Mouse (Mus musculus): ENCODE results near the gene Rreb1.

The Rreb1 gene

DNA sequence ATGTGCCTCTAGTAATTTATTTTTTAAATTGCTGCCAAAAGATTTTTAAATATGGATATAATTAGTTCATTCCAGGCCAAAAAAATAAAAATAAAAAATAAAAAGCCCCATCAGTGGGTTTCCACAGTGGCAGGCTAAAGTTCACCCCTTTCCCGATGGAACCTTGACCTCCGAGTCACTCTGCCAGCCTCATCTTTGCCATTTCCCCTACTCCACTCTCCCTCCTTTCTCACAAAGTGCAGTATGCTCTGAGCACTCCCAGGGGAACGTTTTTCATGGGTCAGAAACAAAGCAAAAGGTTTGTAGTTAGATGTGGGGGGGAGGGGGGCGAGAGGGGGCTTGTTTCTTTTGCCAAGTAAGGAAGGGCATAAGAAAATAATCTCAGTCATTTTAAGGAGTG is 98.6 kb downstream of the Rreb1 start:
- no peak for DNase-seq (ENCODE audit: low spot score)

DNA sequence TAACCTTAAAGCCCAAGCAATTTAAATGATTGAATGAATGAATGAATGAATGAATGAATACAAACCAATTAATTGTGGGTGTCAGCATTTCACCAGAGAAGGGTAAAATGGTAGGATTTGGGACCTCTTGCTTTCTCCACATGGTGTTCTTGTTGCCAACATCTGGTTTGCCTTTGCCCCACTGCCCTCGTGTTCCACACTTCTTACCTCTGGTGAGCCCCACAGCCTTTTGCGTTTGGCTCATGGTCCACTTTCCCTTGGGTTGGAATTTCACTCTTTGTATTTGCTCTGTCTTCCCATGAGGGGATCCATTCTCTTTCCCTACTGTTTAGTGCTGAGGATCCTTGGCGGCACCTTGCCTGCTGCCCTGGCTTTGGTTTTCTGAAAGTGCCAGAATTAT is 99.0 kb downstream of the Rreb1 start:
- DNase-seq (ENCODE audit: low spot score) = no peak

DNA sequence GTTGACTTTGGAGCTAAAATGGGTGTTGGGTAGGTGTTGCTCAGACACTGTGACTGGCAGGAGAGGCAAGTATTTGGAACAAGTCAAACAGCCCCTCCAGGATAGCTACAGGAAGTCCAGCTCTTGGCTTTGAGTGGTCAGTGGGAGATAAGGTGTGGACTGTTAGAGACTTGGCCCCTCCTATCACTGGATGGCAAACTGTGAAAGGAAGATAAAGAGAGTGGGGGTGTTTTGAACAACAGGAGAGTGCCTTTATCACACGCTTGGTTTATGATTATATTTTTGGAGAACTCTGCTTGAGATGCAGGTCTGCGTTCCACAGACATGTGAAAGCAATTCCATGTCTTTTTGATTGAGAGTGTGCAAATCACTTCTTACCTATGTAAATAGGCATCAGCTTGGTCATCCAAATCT is 100.7 kb downstream of the Rreb1 start:
- no peak for DNase-seq (ENCODE audit: low spot score)

- DNase-seq (ENCODE audit: low spot score) = no peak
Observed at GRCm38 (mm10) chr13:37879556-37879955, 101.4 kb downstream of the Rreb1 start.

DNA sequence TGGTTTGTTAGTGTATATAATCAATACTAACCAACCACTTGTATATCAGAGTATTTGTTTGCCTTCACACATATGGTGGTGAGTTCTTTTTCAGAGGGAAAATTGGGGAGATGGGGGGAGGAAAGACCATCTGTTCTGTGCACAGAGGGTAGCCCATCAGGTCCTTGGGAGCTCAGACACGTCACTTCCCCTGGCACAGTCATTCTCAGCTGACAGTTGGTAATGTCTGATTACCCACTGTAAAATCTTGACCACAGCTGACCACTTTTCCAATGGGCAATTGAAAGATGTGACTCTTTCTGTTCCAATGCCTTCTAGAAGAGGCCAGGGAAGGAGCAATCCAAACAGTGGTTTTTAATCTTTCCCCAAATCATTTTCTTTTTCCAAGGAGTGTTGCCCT is 101.8 kb downstream of the Rreb1 start:
- no peak for DNase-seq (ENCODE audit: low spot score)

DNA sequence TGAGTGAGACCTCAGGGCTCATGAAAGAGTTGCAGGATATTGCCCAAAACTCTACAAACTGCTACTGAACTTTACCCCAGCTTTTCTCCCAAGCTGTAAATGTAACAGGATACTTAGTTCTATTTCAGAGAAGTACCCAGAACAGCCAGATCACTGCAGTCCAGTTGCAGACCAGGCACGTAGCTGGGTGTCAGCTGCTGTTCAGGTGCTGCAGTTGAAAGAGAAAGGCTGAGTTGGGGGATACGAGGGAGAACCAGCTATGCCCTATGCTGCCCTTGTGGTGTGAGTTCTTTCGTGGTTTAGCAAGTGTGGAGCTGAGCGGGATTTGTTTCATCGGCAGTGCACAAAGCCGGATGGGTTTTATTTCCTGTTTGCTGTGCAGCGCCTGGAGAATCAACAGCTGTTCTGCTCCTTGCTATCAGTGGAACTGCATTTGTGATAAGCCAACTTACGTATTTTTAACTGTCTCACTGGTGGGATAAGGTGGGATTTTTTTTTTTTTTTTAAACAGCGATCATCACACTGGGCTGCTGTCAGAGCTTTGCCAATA is 102.5 kb downstream of the Rreb1 start:
- no peak for DNase-seq (ENCODE audit: low spot score)

DNA sequence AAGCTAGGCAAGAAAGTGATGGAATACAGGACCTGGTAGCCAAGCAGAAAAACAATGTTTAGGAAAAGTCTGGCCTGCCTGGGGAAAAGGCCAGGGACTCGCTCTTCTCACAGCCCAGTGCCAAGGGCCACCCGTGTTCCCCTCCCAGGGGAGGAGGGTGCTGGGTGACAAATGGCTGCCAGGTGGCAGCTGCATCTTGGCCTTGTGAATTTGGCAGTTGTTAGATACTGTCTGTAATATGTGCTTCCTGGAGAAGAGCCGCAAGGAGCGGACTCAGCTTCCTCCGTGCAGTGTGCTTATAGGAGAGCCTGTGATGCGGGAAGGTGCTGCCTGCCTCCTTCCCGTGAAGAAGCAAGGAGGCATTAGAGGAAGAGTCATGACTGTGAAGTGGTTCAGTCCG is 104.3 kb downstream of the Rreb1 start:
- DNase-seq (ENCODE audit: low spot score) = no peak

GRCm38 (mm10) chr13:37883008-37883407 is 104.8 kb downstream of the Rreb1 start:
- DNase-seq (ENCODE audit: low spot score) = no peak

GRCm38 (mm10) chr13:37885392-37885791 is 107.2 kb downstream of the Rreb1 start:
- no peak for DNase-seq (ENCODE audit: low spot score)

DNA sequence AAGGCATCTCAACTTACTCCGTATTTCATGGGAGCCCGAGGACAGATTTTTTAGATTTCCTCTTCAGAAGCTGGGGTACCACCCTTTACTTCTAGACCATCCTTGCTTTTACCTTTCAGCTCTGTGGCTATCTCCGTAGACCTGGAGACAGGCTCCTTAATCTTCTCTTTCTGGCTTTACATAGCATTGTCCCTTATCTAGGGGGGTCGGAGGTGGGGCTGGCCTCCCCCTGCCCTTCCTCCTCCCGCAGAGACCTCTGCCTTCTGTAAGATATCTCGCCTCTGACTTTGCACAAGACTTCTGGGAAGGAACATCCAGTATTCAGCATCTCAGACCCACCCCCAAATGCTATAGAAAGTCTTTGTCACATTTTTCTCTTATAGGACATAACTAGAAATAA is 107.8 kb downstream of the Rreb1 start:
- no peak for DNase-seq (ENCODE audit: low spot score)

- no peak for DNase-seq (ENCODE audit: low spot score)
Observed at GRCm38 (mm10) chr13:37894756-37895155, 116.6 kb downstream of the Rreb1 start.

- no peak for DNase-seq (ENCODE audit: low spot score)
Observed at GRCm38 (mm10) chr13:37895564-37896254, 117.5 kb downstream of the Rreb1 start.

DNA sequence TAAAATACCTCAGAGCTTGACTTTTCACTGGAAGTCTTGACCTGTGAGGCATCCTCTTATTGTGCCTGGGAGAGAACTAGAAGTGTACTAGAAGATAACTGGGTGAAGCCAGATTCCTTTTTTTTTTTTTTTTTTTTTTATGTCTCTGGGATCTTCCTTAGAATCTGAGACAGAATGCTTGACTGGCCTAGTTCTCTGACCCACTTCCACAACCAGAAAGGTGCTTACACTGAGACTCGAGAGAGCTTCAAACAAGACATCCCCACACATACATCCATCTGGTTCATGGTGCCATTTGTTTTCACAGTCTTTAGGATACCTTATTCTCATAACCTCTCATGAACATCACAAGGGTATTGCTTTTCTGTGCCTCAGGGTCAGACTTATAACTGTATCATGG is 118.2 kb downstream of the Rreb1 start:
- DNase-seq (ENCODE audit: low spot score) = no peak

DNA sequence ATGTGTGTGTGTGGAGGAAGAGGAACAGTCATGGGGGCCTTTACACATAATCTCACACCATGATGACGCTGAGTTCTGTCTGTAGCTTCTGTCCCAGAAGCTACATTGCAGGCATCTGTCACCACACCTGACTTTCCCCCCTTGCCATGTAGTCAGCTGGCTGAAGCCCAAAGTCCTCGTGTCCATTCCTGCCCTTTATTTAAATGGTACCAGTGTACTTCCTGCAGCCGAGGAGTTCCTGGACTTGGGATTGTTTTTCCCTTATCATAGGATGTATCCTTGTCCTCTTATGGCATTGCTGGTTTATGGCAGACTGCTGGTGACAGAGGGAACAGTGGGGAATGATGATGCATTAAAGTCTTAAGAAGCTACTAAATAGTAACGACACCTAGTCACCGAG is 120.6 kb downstream of the Rreb1 start:
- no peak for DNase-seq (ENCODE audit: low spot score)

GRCm38 (mm10) chr13:37903036-37903435 is 124.8 kb downstream of the Rreb1 start:
- no peak for DNase-seq (ENCODE audit: low spot score)

DNA sequence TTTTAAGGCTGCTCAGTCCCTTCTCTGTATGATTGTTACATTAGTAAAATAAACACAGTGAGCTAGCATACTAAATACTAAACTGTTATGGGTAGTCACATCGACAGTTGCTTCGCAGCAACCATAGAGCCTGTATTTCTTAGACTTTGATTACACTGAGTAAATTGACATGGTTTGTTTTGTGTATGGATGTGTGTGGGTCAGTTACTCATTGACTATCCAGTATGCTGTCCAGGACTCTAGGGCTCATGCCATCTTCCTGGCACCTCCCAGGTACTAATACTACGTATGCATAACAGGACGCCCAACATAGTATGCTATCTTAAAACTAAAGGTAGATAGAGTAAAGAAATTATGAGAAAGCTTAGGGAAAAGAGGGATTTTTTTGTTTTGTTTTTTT is 125.3 kb downstream of the Rreb1 start:
- DNase-seq (ENCODE audit: low spot score) = no peak

DNA sequence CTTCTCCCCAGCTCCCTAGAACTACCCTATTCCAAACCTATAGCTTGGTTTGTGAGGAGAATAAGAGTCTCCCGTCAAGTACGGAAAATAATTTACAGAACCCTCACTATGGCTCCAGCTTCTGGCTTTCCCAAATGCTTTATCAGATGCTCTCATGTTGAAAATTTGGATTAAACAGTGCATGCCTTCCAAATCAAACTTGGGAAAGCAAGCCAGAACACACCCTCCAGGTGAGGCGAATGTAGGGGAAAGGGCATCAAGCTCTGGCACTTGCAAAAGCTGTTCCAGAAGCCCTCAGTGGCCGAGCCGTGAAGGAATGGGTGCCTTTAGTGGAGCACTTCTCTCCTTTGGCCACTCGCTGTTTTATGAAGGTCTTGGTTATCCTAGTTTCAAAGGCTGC is 126.2 kb downstream of the Rreb1 start:
- no peak for DNase-seq (ENCODE audit: low spot score)

DNA sequence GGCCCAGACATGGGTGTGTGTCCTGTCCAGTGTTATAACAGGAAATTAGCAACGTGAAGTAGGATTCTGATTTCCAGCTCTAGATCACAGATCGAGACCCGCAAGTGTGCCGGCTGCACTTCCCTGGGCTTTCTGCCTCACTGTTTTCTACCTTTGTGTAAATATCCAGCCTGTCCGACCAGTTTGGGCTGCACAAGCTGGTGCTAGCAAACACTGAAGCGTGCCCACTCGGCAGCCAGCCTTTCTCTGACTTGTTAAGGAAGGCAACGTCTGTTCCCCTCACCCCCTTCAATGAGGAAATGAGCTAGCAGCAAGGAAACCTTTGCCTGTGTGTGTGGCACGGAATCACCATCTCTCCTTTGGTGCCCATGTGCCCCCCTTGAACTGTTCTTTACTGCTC is 129.9 kb downstream of the Rreb1 start:
- DNase-seq (ENCODE audit: low spot score) = no peak

DNA sequence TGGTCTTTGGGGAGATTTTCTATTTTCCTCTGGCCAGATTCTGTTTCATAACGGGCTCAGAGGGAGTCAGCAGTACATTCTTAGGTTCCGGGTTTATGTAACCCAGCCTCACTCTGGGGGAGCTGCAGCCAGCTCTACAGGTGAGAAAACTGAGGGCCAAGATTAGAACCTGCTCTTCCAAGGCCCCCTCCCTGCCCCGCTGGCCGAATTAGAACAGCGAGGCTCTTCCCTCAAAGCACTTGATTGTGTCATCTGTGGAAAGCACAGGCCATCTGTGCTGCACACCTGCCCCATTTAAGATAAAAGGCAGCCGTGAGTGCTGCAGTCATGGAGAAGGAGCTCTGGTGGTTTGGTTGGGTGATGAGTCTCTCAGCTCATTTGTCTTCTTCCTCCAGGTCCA is 130.3 kb downstream of the Rreb1 start:
- no peak for DNase-seq (ENCODE audit: low spot score)

- DNase-seq (ENCODE audit: low spot score) = no peak
Observed at GRCm38 (mm10) chr13:37909225-37909624, 131.0 kb downstream of the Rreb1 start.

- no peak for DNase-seq (ENCODE audit: low spot score)
Observed at GRCm38 (mm10) chr13:37912011-37912410, 133.8 kb downstream of the Rreb1 start.

DNA sequence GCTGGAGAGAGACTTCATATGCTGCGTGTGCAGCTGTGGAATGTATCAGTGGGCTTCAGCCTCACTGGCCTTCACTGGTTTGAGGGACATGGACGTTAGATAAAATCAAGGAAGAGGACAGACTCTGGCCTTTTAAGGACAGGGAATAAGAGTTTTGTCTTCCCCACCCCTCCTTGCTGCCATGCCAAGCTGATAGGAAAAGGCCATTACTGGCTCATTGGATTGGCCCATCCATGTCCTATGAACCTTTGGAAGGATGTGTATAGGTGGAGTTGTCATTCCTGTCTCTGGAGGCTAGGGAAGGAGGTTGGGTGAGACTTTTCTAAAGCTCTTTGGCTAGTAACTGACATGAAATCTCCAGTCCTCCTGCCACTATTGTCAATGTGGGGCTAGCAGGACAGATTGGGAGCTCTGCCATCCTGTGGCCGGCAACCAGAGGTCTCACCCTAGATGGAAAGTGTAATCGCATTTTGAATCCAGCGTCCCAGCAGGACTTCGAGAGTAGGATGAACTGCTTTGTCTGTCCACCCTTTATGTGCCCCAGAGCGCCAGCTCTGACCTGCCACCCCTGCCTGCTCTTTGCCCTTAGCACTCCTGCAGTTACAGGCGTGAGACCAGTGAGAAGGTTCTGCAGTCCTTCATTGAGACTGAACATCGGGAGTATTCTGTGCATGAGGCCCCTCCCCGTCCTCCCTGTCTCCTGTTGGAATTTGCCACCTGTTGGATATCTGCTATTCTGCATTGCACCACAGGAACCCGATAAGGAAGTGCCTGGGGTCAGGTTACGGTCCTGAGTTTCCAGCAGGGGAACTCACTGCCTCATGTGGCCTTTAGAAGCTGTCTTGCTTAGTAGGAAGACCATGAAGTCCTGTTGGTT is 134.6 kb downstream of the Rreb1 start:
- DNase-seq (ENCODE audit: low spot score) = no peak

DNA sequence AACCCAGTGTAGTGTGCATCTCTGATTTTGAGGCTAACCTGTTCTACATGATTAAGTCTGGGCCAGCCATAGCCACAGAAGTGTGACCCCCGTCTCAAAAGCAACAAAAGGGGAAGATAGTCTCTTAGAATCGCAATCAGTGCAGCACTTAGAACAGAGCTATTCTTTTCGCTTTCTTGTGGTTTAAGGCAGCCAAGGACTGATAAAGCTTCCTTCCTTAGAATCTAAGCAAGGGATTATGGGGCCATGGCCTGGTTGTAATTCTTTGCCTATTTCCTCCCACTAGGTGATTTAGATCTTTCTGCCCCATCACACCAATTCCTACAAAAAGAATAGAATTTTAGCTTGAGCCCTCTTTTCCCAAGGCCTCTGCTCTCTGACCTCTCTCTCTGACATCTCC is 135.8 kb downstream of the Rreb1 start:
- DNase-seq (ENCODE audit: low spot score) = no peak
